Mouse (Mus musculus): ENCODE results near the gene Itpkb. TPM values are rescaled to one million over a fixed set of nuclear protein-coding genes. Genes with fewer than 3 reads are reported as not detected.

Itpkb gene
- 33.1 TPM for polyA plus RNA-seq (2017; shearing (Covaris generic))

GRCm38 (mm10) chr1:180330145-180330706 is at the start of gene Itpkb:
Gene Itpkb, plus strand, starts transcription at chr1:180330485.

Other genes starting within 250 kb of the Itpkb start
- gene Coq8a, start 130.9 kb upstream of the Itpkb start, polyA plus RNA-seq (2017; shearing (Covaris generic)) = 83.6 TPM
- gene Psen2, start 67.0 kb upstream of the Itpkb start, polyA plus RNA-seq (2017; shearing (Covaris generic)) = 153 TPM
- not detected for gene Stum, start 153.0 kb downstream of the Itpkb start, polyA plus RNA-seq (2017; shearing (Covaris generic))
- gene Parp1, start 238.4 kb downstream of the Itpkb start, polyA plus RNA-seq (2017; shearing (Covaris generic)) = 88.9 TPM

All from CD4-positive, CD25-positive, alpha-beta regulatory T cell, adult 9 weeks (primary cell).